Mouse (Mus musculus): ENCODE data around the gene Casq2.

- TF ChIP-seq CTCF (IDR thresholded peaks at IDR 0.05), result no peak
- TF ChIP-seq EP300 (IDR thresholded peaks at IDR 0.05; ENCODE audit: insufficient read depth, low read depth, low read length), result no peak
Measured at GRCm38 (mm10) chr3:102154107-102154506, 67.9 kb downstream of the Casq2 start.
